Mouse (Mus musculus): ENCODE data around the gene Scgb2b21. TPM values are rescaled to one million over a fixed set of nuclear protein-coding genes. Genes with fewer than 3 reads are reported as not detected.
"Not testable (repeated sequence)": the region's sequence is repeated elsewhere in the genome, so short reads cannot be mapped to it uniquely, and the experiment has no call there.

Scgb2b21 gene
- polyA plus RNA-seq (2012; rRNA removed) (not detected in 2 replicates), polyA plus RNA-seq (2014; fragmentation: Nextera tagmentation; extraction: Ambion mirVana) (not detected in 2 replicates)

DNA sequence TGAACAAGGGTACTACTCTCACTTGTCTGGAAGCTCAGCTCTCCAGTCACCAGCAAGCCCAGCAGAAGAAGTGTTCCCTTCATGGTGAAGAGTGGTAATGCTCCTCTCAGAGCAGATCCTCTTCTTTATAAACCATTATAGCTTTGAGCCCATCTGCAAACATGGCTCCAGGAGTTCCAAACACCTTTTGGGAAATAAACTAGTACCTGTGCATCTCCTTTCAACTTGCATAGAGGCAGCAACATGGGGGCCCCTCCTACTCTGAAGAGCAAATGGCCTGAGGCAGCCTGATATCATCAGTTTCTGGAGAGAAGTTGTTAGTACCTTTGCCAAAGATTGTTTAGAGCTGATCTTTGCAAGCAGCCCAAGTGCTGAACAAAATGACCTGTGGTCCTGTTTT lies at the start of gene Scgb2b21:
Scgb2b21 (minus strand) TSS at position 101 of the 400 bp plus-strand sequence.
- Histone ChIP-seq H3K4me1 (ENCODE audit: control insufficient read depth, insufficient read depth, low read length) (no peaks in the 10 kb centered on the region), H3K4me3 (replicated peaks; ENCODE audit: low read length) (no peak within 1 kb of the TSS), H3K27me3 (ENCODE audit: control insufficient read depth, insufficient read depth, low read length) (no peaks in the 10 kb centered on the region), H3K9me3 (ENCODE audit: control insufficient read depth, low read length) (peaks cover 9% of the 10 kb centered on the region; the same call in 1 of the 2 replicates), H3K9ac (ENCODE audit: low read depth, low read length, severe bottlenecking) (no peak within 1 kb of the TSS), H3K27ac (replicated peaks; ENCODE audit: low read depth, low read length) (no peak within 1 kb of the TSS), H3K4me2 (replicated peaks; ENCODE audit: low read depth, low read length, severe bottlenecking) (no peak within 1 kb of the TSS), H3K36me3 (ENCODE audit: control insufficient read depth, insufficient read depth, low read length) (no peaks in the 10 kb centered on the region)
- DNase-seq (ENCODE audit: low spot score) (no peak), ATAC-seq (ENCODE audit: low FRiP score, low read depth) (no peak)
- TF ChIP-seq POLR2A (IDR thresholded peaks at IDR 0.05; ENCODE audit: borderline replicate concordance, extremely low read depth, insufficient read depth, insufficient read length): no peak

DNA sequence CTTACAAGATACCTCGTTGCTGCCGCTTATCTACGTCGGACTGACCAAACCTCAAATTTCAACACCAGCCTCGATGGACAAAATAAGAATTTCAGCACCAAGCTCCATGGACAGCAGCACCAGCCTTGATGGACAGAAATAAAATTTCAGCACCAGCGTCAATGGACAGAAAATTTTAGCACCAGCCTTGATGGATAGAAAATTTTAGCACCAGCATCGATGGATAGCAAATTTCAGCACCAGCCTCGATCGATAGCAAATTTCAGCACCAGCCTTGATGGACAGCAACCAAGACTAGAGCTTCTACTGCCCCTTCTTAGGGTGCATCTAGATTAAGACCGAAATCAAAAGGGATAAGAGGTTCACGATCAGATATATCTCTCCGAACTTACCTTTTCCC lies 23.2 kb upstream of the Scgb2b21 start:
- not testable (repeated sequence) for DNase-seq (ENCODE audit: low spot score); ATAC-seq (ENCODE audit: low FRiP score, low read depth); H3K36me3 ChIP-seq (ENCODE audit: control insufficient read depth, insufficient read depth, low read length); H3K27ac ChIP-seq (replicated peaks; ENCODE audit: low read depth, low read length); H3K9ac ChIP-seq (ENCODE audit: low read depth, low read length, severe bottlenecking); H3K4me3 ChIP-seq (replicated peaks; ENCODE audit: low read length); H3K4me2 ChIP-seq (replicated peaks; ENCODE audit: low read depth, low read length, severe bottlenecking); H3K4me1 ChIP-seq (ENCODE audit: control insufficient read depth, insufficient read depth, low read length); H3K9me3 ChIP-seq (ENCODE audit: control insufficient read depth, low read length); H3K27me3 ChIP-seq (ENCODE audit: control insufficient read depth, insufficient read depth, low read length)
- 88% methylated on average over 12 of the region's 12 CpGs for WGBS

Other genes starting within 250 kb of the Scgb2b21 start
- not detected in 2 replicates for gene Scgb2b19, start 240.1 kb downstream of the Scgb2b21 start, polyA plus RNA-seq (2012; rRNA removed)
- gene Scgb2b19, start 240.1 kb downstream of the Scgb2b21 start, polyA plus RNA-seq (2014; fragmentation: Nextera tagmentation; extraction: Ambion mirVana): not detected in 2 replicates
- gene Scgb1b19, start 233.2 kb downstream of the Scgb2b21 start, polyA plus RNA-seq (2012; rRNA removed): not detected in 2 replicates
- not detected in 2 replicates for gene Scgb1b19, start 233.2 kb downstream of the Scgb2b21 start, polyA plus RNA-seq (2014; fragmentation: Nextera tagmentation; extraction: Ambion mirVana)
- gene Scgb2b20, start 154.1 kb downstream of the Scgb2b21 start, polyA plus RNA-seq (2012; rRNA removed): not detected in 2 replicates
- gene Scgb2b20, start 154.1 kb downstream of the Scgb2b21 start, polyA plus RNA-seq (2014; fragmentation: Nextera tagmentation; extraction: Ambion mirVana): not detected in 2 replicates
- gene Scgb1b20, start 147.2 kb downstream of the Scgb2b21 start, polyA plus RNA-seq (2012; rRNA removed): not detected in 2 replicates
- not detected in 2 replicates for gene Scgb1b20, start 147.2 kb downstream of the Scgb2b21 start, polyA plus RNA-seq (2014; fragmentation: Nextera tagmentation; extraction: Ambion mirVana)
- not detected in 2 replicates for gene Scgb2b24, start 218.9 kb upstream of the Scgb2b21 start, polyA plus RNA-seq (2012; rRNA removed)
- gene Scgb2b24, start 218.9 kb upstream of the Scgb2b21 start, polyA plus RNA-seq (2014; fragmentation: Nextera tagmentation; extraction: Ambion mirVana): not detected in 2 replicates
- not detected in 2 replicates for gene Scgb1b24, start 223.3 kb upstream of the Scgb2b21 start, polyA plus RNA-seq (2012; rRNA removed)
- not detected in 2 replicates for gene Scgb1b24, start 223.3 kb upstream of the Scgb2b21 start, polyA plus RNA-seq (2014; fragmentation: Nextera tagmentation; extraction: Ambion mirVana)